Mouse (Mus musculus) forebrain, postnatal 0 days (tissue): ENCODE measurements around the gene Mpl. TPM values are rescaled to one million over a fixed set of nuclear protein-coding genes. Genes with fewer than 3 reads are reported as not detected.
A peak's percentile ranks its signal among the peaks of the same experiment; 100 is the strongest.

Experiments
- ATAC-seq: fragments of 200-750 bp; cut with Nextera tagmentation; 2 replicates; pipeline ENCODE4 v1.8.0; 2017; ENCODE audit warnings: mild to moderate bottlenecking, moderate library complexity
- DNase-seq: peaks from one replicate; pipeline ENCODE4 v3.0.0-alpha.2; 2015
- H3K27ac ChIP-seq: fragments of 300-500 bp; sonication (generic); 2 replicates; pipeline ENCODE4 v1.5.1; 2014; ENCODE audit warnings: low read depth, mild to moderate bottlenecking, antibody characterized with exemption, low read length, moderate library complexity, mixed read lengths
- H3K27me3 ChIP-seq: fragments of 300-500 bp; sonication (generic); 2 replicates; pipeline ENCODE4 v1.6.1; 2014; ENCODE audit warnings: mild to moderate bottlenecking, low read length, mixed read lengths; ENCODE audit not compliant: insufficient read depth
- H3K36me3 ChIP-seq: fragments of 300-500 bp; sonication (generic); 2 replicates; pipeline ENCODE4 v1.6.1; 2014; ENCODE audit warnings: mild to moderate bottlenecking, moderate library complexity; ENCODE audit not compliant: insufficient read depth
- H3K4me1 ChIP-seq: fragments of 300-500 bp; sonication (generic); 2 replicates; pipeline ENCODE4 v1.6.1; 2014; ENCODE audit warnings: antibody characterized with exemption; ENCODE audit not compliant: insufficient read depth
- H3K4me2 ChIP-seq: fragments of 300-500 bp; sonication (generic); 2 replicates; pipeline ENCODE4 v1.6.1; 2014; ENCODE audit warnings: low read depth, mild to moderate bottlenecking, moderate library complexity
- H3K4me3 ChIP-seq: fragments of 300-500 bp; sonication (generic); 2 replicates; pipeline ENCODE4 v1.5.1; 2014; ENCODE audit warnings: low read depth, low read length, mixed read lengths
- H3K9ac ChIP-seq: fragments of 300-500 bp; sonication (generic); 2 replicates; pipeline ENCODE4 v1.6.1; 2014; ENCODE audit warnings: mild to moderate bottlenecking
- H3K9me3 ChIP-seq: fragments of 300-500 bp; sonication (generic); 2 replicates; pipeline ENCODE4 v1.6.1; 2016; ENCODE audit warnings: low read length
- CTCF ChIP-seq: sonication (generic); IDR thresholded peaks from 2 replicates; pipeline ENCODE4 v1.5.1; 2016; ENCODE audit warnings: antibody characterized with exemption, control low read depth, low read depth
- WGBS: fragments of 180-500 bp; shearing (Covaris S2); extraction: QIAGEN DNeasy Blood & Tissue Kit; methylation state at CpG from one replicate; pipeline ENCODE4 v1.1.7; 2014; 5-methylcytosine and 5-hydroxymethylcytosine counted together
- polyA plus RNA-seq: library from polyadenylated mRNA; unstranded; fragments of >200 nt; fragmentation: Nextera tagmentation; extraction: Ambion mirVana; gene quantifications from 2 replicates; pipeline ENCODE4 v1.2.1, GENCODE M21; 2015
- total RNA-seq: library from RNA; depleted of rRNA; stranded (reverse); fragments of >200 nt; gene quantifications from 2 replicates; pipeline ENCODE4 v1.2.3, GENCODE M21; 2014

Mpl gene
- total and polyA plus RNA-seq, 2 experiments from 2014 or later = not detected

- peak overlapping the region; percentile 87 for H3K4me2 ChIP-seq
- H3K4me1 ChIP-seq = peaks cover 5% of the 10 kb centered on the region
- H3K27ac ChIP-seq = peak overlapping the region; percentile 88
- peak; percentile 65 for DNase-seq
- no peaks in the 10 kb centered on the region for H3K36me3 ChIP-seq
- peak; percentile 3; the same call in 1 of the 2 replicates for ATAC-seq
- peak overlapping the region; percentile 49 for H3K4me3 ChIP-seq
- no peak for TF ChIP-seq CTCF
- H3K27me3 ChIP-seq = no peaks in the 10 kb centered on the region
- WGBS = 8% methylated on average over 12 of the region's 12 CpGs
- peak overlapping the region; percentile 63 for H3K9ac ChIP-seq
- H3K9me3 ChIP-seq = no peaks in the 10 kb centered on the region
These were observed 19.5 kb downstream of the Mpl start for GRCm38 (mm10) chr4:118437829-118438253.

GRCm38 (mm10) chr4:118436820-118437603 lies 20.3 kb downstream of the Mpl start, which contains the start of gene Cdc20:
Gene Cdc20, minus strand, starts transcription at chr4:118437352.
- peak; percentile 97 for DNase-seq
- H3K36me3 ChIP-seq = peaks cover 7% of the 10 kb centered on the region
- H3K9me3 ChIP-seq = no peaks in the 10 kb centered on the region
- peak within 1 kb of the TSS; percentile 88 for H3K27ac ChIP-seq
- ATAC-seq = peak; percentile 99
- peak within 1 kb of the TSS; percentile 49 for H3K4me3 ChIP-seq
- H3K4me2 ChIP-seq = peak within 1 kb of the TSS; percentile 87
- H3K9ac ChIP-seq = peak within 1 kb of the TSS; percentile 63
- H3K4me1 ChIP-seq = peaks cover 5% of the 10 kb centered on the region
- WGBS = 2% methylated on average over 66 of the region's 67 CpGs
- no peaks in the 10 kb centered on the region for H3K27me3 ChIP-seq
- TF ChIP-seq CTCF = peak; percentile 28; the same call in 1 of the 2 replicates

GRCm38 (mm10) chr4:118432332-118432731 lies 25.0 kb downstream of the Mpl start:
- Histone ChIP-seq H3K9me3 (no peaks in the 10 kb centered on the region), H3K4me3 (no peak overlapping the region), H3K27me3 (no peaks in the 10 kb centered on the region), H3K4me1 (peaks cover 13% of the 10 kb centered on the region), H3K4me2 (no peak overlapping the region), H3K36me3 (peaks cover 9% of the 10 kb centered on the region), H3K9ac (no peak overlapping the region), H3K27ac (no peak overlapping the region)
- TF ChIP-seq CTCF = no peak
- ATAC-seq = no peak
- WGBS = 71% methylated on average over 8 of the region's 8 CpGs
- no peak for DNase-seq

GRCm38 (mm10) chr4:118429215-118429895 lies 28.0 kb downstream of the Mpl start:
- peaks cover 9% of the 10 kb centered on the region for H3K36me3 ChIP-seq
- H3K4me3 ChIP-seq = no peak overlapping the region
- no peak overlapping the region for H3K9ac ChIP-seq
- DNase-seq = no peak
- no peaks in the 10 kb centered on the region for H3K9me3 ChIP-seq
- 69% methylated on average over 7 of the region's 7 CpGs for WGBS
- H3K4me2 ChIP-seq = no peak overlapping the region
- no peak overlapping the region for H3K27ac ChIP-seq
- no peaks in the 10 kb centered on the region for H3K27me3 ChIP-seq
- H3K4me1 ChIP-seq = peaks cover 18% of the 10 kb centered on the region
- no peak for TF ChIP-seq CTCF
- no peak for ATAC-seq

- WGBS = 52% methylated on average over 15 of the region's 15 CpGs
- no peaks in the 10 kb centered on the region for H3K9me3 ChIP-seq
- no peak for TF ChIP-seq CTCF
These were observed 28.6 kb downstream of the Mpl start for GRCm38 (mm10) chr4:118428531-118429214.

GRCm38 (mm10) chr4:118427768-118428451 lies 29.4 kb downstream of the Mpl start, which contains the start of gene Elovl1:
Gene Elovl1, plus strand, starts transcription at chr4:118428093.
- Histone ChIP-seq H3K4me3 (peak within 1 kb of the TSS; percentile 46), H3K9me3 (no peaks in the 10 kb centered on the region), H3K27me3 (no peaks in the 10 kb centered on the region), H3K27ac (peak within 1 kb of the TSS; percentile 31), H3K36me3 (peaks cover 9% of the 10 kb centered on the region), H3K4me2 (peak within 1 kb of the TSS; percentile 88), H3K9ac (peak within 1 kb of the TSS; percentile 58), H3K4me1 (peaks cover 18% of the 10 kb centered on the region)
- peak; percentile 63 for TF ChIP-seq CTCF
- peak; percentile 73 for DNase-seq
- 4% methylated on average over 22 of the region's 31 CpGs for WGBS
- peak; percentile 85 for ATAC-seq

More at GRCm38 (mm10) chr4:118428531-118429214, 28.6 kb downstream of the Mpl start:
- ATAC-seq (peak; percentile 5; the same call in 1 of the 2 replicates), DNase-seq (no peak)
- Histone ChIP-seq H3K4me1 (peaks cover 18% of the 10 kb centered on the region), H3K4me3 (peak overlapping the region; percentile 46), H3K36me3 (peaks cover 9% of the 10 kb centered on the region), H3K4me2 (peak overlapping the region; percentile 88), H3K27me3 (no peaks in the 10 kb centered on the region), H3K27ac (peak overlapping the region; percentile 31; the same call in 1 of the 2 replicates), H3K9ac (peak overlapping the region; percentile 58)
